Mouse (Mus musculus): ENCODE measurements around the gene Cycs. TPM values are rescaled to one million over a fixed set of nuclear protein-coding genes. Genes with fewer than 3 reads are reported as not detected.
A peak's percentile ranks its signal among the peaks of the same experiment; 100 is the strongest.

Cycs gene
- total and polyA plus RNA-seq, 3 experiments = 28.0 to 139 (median 83.0) TPM

DNA sequence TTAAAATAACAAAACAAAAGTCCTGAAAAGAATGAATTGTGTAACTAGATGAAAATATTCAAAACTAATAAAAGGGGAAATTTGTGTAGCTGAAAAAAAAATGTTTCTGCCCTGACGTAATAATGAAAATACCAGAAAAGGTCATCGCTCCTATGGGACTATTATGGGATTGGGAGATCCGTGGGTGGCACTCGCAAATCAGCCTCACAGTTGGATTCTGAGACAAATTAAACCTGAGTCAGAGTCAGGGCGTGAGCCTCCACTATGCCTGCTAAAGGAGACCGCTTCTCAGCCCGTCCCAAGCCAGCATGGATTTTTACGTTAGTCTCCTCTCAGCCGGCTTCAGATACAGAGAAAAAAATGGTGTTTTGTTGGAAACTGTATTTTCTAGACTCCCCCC, 38.9 kb downstream of the Cycs start:
- no peaks in the 10 kb centered on the region for H3K27me3 ChIP-seq (ENCODE audit: control insufficient read depth in 1 of 2, insufficient read depth in 2 of 2, low read length in 2 of 2)
- H3K9me3 ChIP-seq (replicated peaks; ENCODE audit: insufficient read depth, low read length) = no peaks in the 10 kb centered on the region
- H3K9ac ChIP-seq (ENCODE audit: control insufficient read depth, low read depth, low read length, poor library complexity, severe bottlenecking) = no peak overlapping the region
- TF ChIP-seq ZKSCAN1 (IDR thresholded peaks at IDR 0.05; ENCODE audit: low read depth, low read length) (no peak), E2F4 (IDR thresholded peaks at IDR 0.05; ENCODE audit: borderline replicate concordance, low read depth, low read length) (no peak), MYC (IDR thresholded peaks at IDR 0.05; ENCODE audit: low read depth, low read length) (no peak), EP300 (IDR thresholded peaks at IDR 0.05; ENCODE audit: low read depth in 1 of 2, low read length in 2 of 2) (no peak), NRF1 (IDR thresholded peaks at IDR 0.05; ENCODE audit: insufficient read depth, low read depth, low read length, poor library complexity, severe bottlenecking) (no peak)
- peaks cover 0 to 2% of the 10 kb centered on the region in 2 experiments; a peak in 1 of 4 replicates for H3K36me3 ChIP-seq (ENCODE audit: control insufficient read depth in 1 of 2, insufficient read depth in 2 of 2, low read length in 2 of 2)
- no peaks in the 10 kb centered on the region; a peak in 1 of 4 replicates for H3K4me1 ChIP-seq (ENCODE audit: control insufficient read depth in 1 of 2, insufficient read depth in 2 of 2, low read length in 2 of 2)
- no peak overlapping the region for H3K27ac ChIP-seq (ENCODE audit: control insufficient read depth, low read depth, low read length)
- DNase-seq (ENCODE audit: low read depth, low spot score) = no peak
- H3K79me2 ChIP-seq (ENCODE audit: control insufficient read depth, insufficient read depth, low read length, poor library complexity) = no peaks in the 10 kb centered on the region
- no peak overlapping the region for H3K4me3 ChIP-seq (ENCODE audit: control insufficient read depth in 1 of 2, insufficient read depth in 1 of 2, low read depth in 2 of 2, low read length in 2 of 2)

DNA sequence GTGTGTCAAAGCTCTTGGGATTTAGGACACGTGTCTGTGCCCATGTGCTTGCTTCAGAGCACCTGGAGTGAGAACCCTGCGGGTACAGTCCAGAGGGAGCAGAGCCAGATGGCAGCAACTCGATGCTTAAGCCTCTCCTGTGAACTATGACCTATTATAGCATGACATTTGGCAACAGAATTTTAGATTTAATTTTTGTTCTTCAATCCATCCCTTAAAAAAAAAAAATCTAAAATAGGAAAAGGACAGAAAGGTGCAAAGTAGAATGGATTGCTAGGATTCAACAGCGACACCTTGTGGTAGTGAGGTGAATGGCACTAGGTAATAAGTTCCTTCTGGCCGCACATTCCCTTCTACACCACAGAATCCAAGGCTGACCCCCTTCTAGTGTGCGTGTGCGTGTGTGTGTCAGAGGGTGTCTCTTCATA, 39.7 kb downstream of the Cycs start:
- Histone ChIP-seq H3K36me3 (ENCODE audit: control insufficient read depth in 1 of 2, insufficient read depth in 2 of 2, low read length in 2 of 2) (peaks cover 0 to 2% of the 10 kb centered on the region in 2 experiments; a peak in 1 of 4 replicates), H3K9me3 (replicated peaks; ENCODE audit: insufficient read depth, low read length) (no peaks in the 10 kb centered on the region), H3K79me2 (ENCODE audit: control insufficient read depth, insufficient read depth, low read length, poor library complexity) (no peaks in the 10 kb centered on the region), H3K9ac (ENCODE audit: control insufficient read depth, low read depth, low read length, poor library complexity, severe bottlenecking) (no peak overlapping the region), H3K4me3 (ENCODE audit: control insufficient read depth in 1 of 2, insufficient read depth in 1 of 2, low read depth in 2 of 2, low read length in 2 of 2) (no peak overlapping the region), H3K27me3 (ENCODE audit: control insufficient read depth in 1 of 2, insufficient read depth in 2 of 2, low read length in 2 of 2) (no peaks in the 10 kb centered on the region), H3K27ac (ENCODE audit: control insufficient read depth, low read depth, low read length) (no peak overlapping the region), H3K4me1 (ENCODE audit: control insufficient read depth in 1 of 2, insufficient read depth in 2 of 2, low read length in 2 of 2) (no peaks in the 10 kb centered on the region; a peak in 1 of 4 replicates)
- peak; percentile 72 for DNase-seq (ENCODE audit: low read depth, low spot score)
- TF ChIP-seq USF2 (IDR thresholded peaks at IDR 0.05; ENCODE audit: borderline replicate concordance in 1 of 2, insufficient read depth in 1 of 2, low read depth in 1 of 2, low read length in 2 of 2) (no peak), SMC3 (IDR thresholded peaks at IDR 0.05; ENCODE audit: low read depth, low read length) (peak; percentile 94), MXI1 (IDR thresholded peaks at IDR 0.05; ENCODE audit: low read depth, low read length) (no peak), CTCF (IDR thresholded peaks at IDR 0.05 in 2 of 3, conservative IDR thresholded peaks at IDR 0.05 in 1 of 3; ENCODE audit: control insufficient read depth in 1 of 3, insufficient read depth in 1 of 3, low read depth in 2 of 3, low read length in 3 of 3, poor library complexity in 1 of 3, severe bottlenecking in 1 of 3) (peak; percentile 56 to 91 (median 87)), RAD21 (IDR thresholded peaks at IDR 0.05; ENCODE audit: low read depth, low read length) (peak; percentile 75), JUND (IDR thresholded peaks at IDR 0.05; ENCODE audit: low read depth, low read length) (no peak), MYB (IDR thresholded peaks at IDR 0.05; ENCODE audit: low read depth, low read length) (no peak), ZC3H11A (IDR thresholded peaks at IDR 0.05; ENCODE audit: low read depth, low read length) (peak; percentile 82), CHD2 (IDR thresholded peaks at IDR 0.05; ENCODE audit: low read length) (no peak), GABPA (IDR thresholded peaks at IDR 0.05; ENCODE audit: low read depth, low read length) (no peak), E2F4 (IDR thresholded peaks at IDR 0.05; ENCODE audit: borderline replicate concordance, low read depth, low read length) (no peak), ZNF384 (IDR thresholded peaks at IDR 0.05; ENCODE audit: low read depth, low read length) (peak; percentile 72), BHLHE40 (IDR thresholded peaks at IDR 0.05; ENCODE audit: borderline replicate concordance, low read depth, low read length) (no peak), ZKSCAN1 (IDR thresholded peaks at IDR 0.05; ENCODE audit: low read depth, low read length) (no peak), CHD1 (IDR thresholded peaks at IDR 0.05; ENCODE audit: low read depth, low read length) (no peak), TBP (IDR thresholded peaks at IDR 0.05; ENCODE audit: low read depth, low read length) (no peak), POLR2AphosphoS5 (IDR thresholded peaks at IDR 0.05; ENCODE audit: borderline replicate concordance, low read depth, low read length) (no peak), USF1 (IDR thresholded peaks at IDR 0.05; ENCODE audit: low read depth, low read length) (no peak), POLR2AphosphoS2 (IDR thresholded peaks at IDR 0.05; ENCODE audit: low read length) (no peak), KAT2A (conservative IDR thresholded peaks at IDR 0.05; ENCODE audit: low read depth, low read length) (no peak), ELF1 (IDR thresholded peaks at IDR 0.05; ENCODE audit: low read depth, low read length) (no peak)
